In the genomic region with DNA sequence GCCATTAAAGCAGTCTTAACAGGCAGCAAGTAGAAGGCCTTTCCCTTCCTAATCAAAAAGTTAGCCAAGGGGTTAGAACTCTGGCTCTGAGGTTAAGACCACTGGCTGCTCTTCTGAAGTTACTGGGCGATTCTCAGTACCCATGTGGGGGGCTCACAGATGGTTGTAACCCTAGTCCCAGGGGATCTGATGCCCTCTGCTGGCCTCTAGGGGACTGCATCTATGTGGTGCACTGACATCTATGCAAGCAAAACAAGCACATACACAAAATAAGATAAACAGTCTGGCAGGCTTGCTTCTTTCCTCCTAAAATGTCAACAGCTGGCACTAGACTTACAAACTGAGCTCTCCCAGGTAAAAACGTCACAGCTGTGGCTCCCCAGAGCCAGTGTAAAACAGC, we compare ENCODE assay signal across 1 mouse cellular context.
TF ChIP-seq lines count a peak whose summit lies in the region.

No protein-coding gene starts in this region.

TF ChIP-seq in C2C12, 6 proteins besides CTCF, POLR2A, EP300 and RAD21:
- TF ChIP-seq USF1 (IDR thresholded peaks at IDR 0.05; ENCODE audit: low read depth) (no peak), MYOD1 (IDR thresholded peaks at IDR 0.05; ENCODE audit: control insufficient read depth, insufficient read length, low read depth) (no peak), FOSL1 (IDR thresholded peaks at IDR 0.05; ENCODE audit: insufficient read depth, low read length, poor library complexity, severe bottlenecking) (no peak), MYOG (IDR thresholded peaks at IDR 0.05; ENCODE audit: control insufficient read depth, extremely low read depth, insufficient read length) (no peak), MAX (IDR thresholded peaks at IDR 0.05) (no peak), CEBPB (IDR thresholded peaks at IDR 0.05; ENCODE audit: low read depth) (no peak)
